Mouse (Mus musculus): Measurements from ENCODE around the gene Tmem126b. TPM values are rescaled to one million over a fixed set of nuclear protein-coding genes. Genes with fewer than 3 reads are reported as not detected.

The Tmem126b gene
- 41.8 and 43.3 TPM in 2 replicates for polyA plus RNA-seq (2014; fragmentation: Nextera tagmentation; extraction: Ambion mirVana)

- WGBS = 0% methylated on average over 36 of the region's 36 CpGs
- H3K9me3 ChIP-seq (ENCODE audit: control insufficient read depth, low read length) = no peaks in the 10 kb centered on the region
- H3K9ac ChIP-seq (ENCODE audit: low read length) = peak within 1 kb of the TSS; percentile 59
- no peaks in the 10 kb centered on the region for H3K36me3 ChIP-seq (ENCODE audit: control insufficient read depth, insufficient read depth, low read length)
- no peaks in the 10 kb centered on the region for H3K4me1 ChIP-seq (ENCODE audit: control insufficient read depth, insufficient read depth, low read length)
- peak; percentile 99 for DNase-seq (ENCODE audit: low spot score)
- peak; percentile 100 for ATAC-seq (ENCODE audit: insufficient read depth, low FRiP score, low TSS enrichment)
- no peak within 1 kb of the TSS for H3K27ac ChIP-seq (ENCODE audit: low read depth, low read length)
- no peaks in the 10 kb centered on the region for H3K27me3 ChIP-seq (ENCODE audit: control insufficient read depth, insufficient read depth, low read length)
- H3K4me3 ChIP-seq (ENCODE audit: low read depth, low read length) = peak within 1 kb of the TSS; percentile 60
- H3K4me2 ChIP-seq (ENCODE audit: low read depth) = peak within 1 kb of the TSS; percentile 71
Measured at GRCm38 (mm10) chr7:90475793-90476312, at the start of gene Tmem126b. Gene Tmem126b (minus strand): TSS chr7:90476001.

- ATAC-seq (ENCODE audit: insufficient read depth, low FRiP score, low TSS enrichment) (no peak), DNase-seq (ENCODE audit: low spot score) (no peak)
Measured at GRCm38 (mm10) chr7:90512293-90512692, 36.5 kb upstream of the Tmem126b start.

GRCm38 (mm10) chr7:90508124-90508523, 32.3 kb upstream of the Tmem126b start:
- Histone ChIP-seq H3K27me3 (ENCODE audit: control insufficient read depth, insufficient read depth, low read length) (no peaks in the 10 kb centered on the region), H3K36me3 (ENCODE audit: control insufficient read depth, insufficient read depth, low read length) (no peaks in the 10 kb centered on the region), H3K27ac (ENCODE audit: low read depth, low read length) (no peak overlapping the region), H3K9ac (ENCODE audit: low read length) (no peak overlapping the region), H3K9me3 (ENCODE audit: control insufficient read depth, low read length) (no peaks in the 10 kb centered on the region), H3K4me3 (ENCODE audit: low read depth, low read length) (no peak overlapping the region), H3K4me2 (ENCODE audit: low read depth) (no peak overlapping the region), H3K4me1 (ENCODE audit: control insufficient read depth, insufficient read depth, low read length) (no peaks in the 10 kb centered on the region)
- DNase-seq (ENCODE audit: low spot score) (no peak), ATAC-seq (ENCODE audit: insufficient read depth, low FRiP score, low TSS enrichment) (no peak)
- 90% methylated on average over 3 of the region's 3 CpGs for WGBS

More at GRCm38 (mm10) chr7:90512293-90512692, 36.5 kb upstream of the Tmem126b start:
- no peaks in the 10 kb centered on the region for H3K36me3 ChIP-seq (ENCODE audit: control insufficient read depth, insufficient read depth, low read length)
- H3K4me1 ChIP-seq (ENCODE audit: control insufficient read depth, insufficient read depth, low read length) = no peaks in the 10 kb centered on the region
- no peak overlapping the region for H3K4me2 ChIP-seq (ENCODE audit: low read depth)
- H3K27ac ChIP-seq (ENCODE audit: low read depth, low read length) = no peak overlapping the region
- no peak overlapping the region for H3K4me3 ChIP-seq (ENCODE audit: low read depth, low read length)
- no peak overlapping the region for H3K9ac ChIP-seq (ENCODE audit: low read length)
- H3K27me3 ChIP-seq (ENCODE audit: control insufficient read depth, insufficient read depth, low read length) = no peaks in the 10 kb centered on the region
- H3K9me3 ChIP-seq (ENCODE audit: control insufficient read depth, low read length) = no peaks in the 10 kb centered on the region

- Histone ChIP-seq H3K4me2 (ENCODE audit: low read depth) (no peak overlapping the region), H3K27me3 (ENCODE audit: control insufficient read depth, insufficient read depth, low read length) (no peaks in the 10 kb centered on the region), H3K9me3 (ENCODE audit: control insufficient read depth, low read length) (no peaks in the 10 kb centered on the region), H3K4me3 (ENCODE audit: low read depth, low read length) (no peak overlapping the region), H3K27ac (ENCODE audit: low read depth, low read length) (no peak overlapping the region), H3K4me1 (ENCODE audit: control insufficient read depth, insufficient read depth, low read length) (no peaks in the 10 kb centered on the region), H3K9ac (ENCODE audit: low read length) (no peak overlapping the region), H3K36me3 (ENCODE audit: control insufficient read depth, insufficient read depth, low read length) (no peaks in the 10 kb centered on the region)
- 90% methylated on average over 2 of the region's 2 CpGs for WGBS
- DNase-seq (ENCODE audit: low spot score) = no peak
- ATAC-seq (ENCODE audit: insufficient read depth, low FRiP score, low TSS enrichment) = no peak
Measured at GRCm38 (mm10) chr7:90482607-90483006, 6.8 kb upstream of the Tmem126b start.

- H3K36me3 ChIP-seq (ENCODE audit: control insufficient read depth, insufficient read depth, low read length) = no peaks in the 10 kb centered on the region
- H3K4me3 ChIP-seq (ENCODE audit: low read depth, low read length) = peak within 1 kb of the TSS; percentile 60
- H3K9ac ChIP-seq (ENCODE audit: low read length) = peak within 1 kb of the TSS; percentile 59
- DNase-seq (ENCODE audit: low spot score) (peak; percentile 31), ATAC-seq (ENCODE audit: insufficient read depth, low FRiP score, low TSS enrichment) (peak; percentile 1)
- under 1% methylated on average over 32 of the region's 32 CpGs for WGBS
- H3K27me3 ChIP-seq (ENCODE audit: control insufficient read depth, insufficient read depth, low read length) = no peaks in the 10 kb centered on the region
- no peak within 1 kb of the TSS for H3K27ac ChIP-seq (ENCODE audit: low read depth, low read length)
- H3K4me2 ChIP-seq (ENCODE audit: low read depth) = peak within 1 kb of the TSS; percentile 71
- no peaks in the 10 kb centered on the region for H3K9me3 ChIP-seq (ENCODE audit: control insufficient read depth, low read length)
- no peaks in the 10 kb centered on the region for H3K4me1 ChIP-seq (ENCODE audit: control insufficient read depth, insufficient read depth, low read length)
Measured at GRCm38 (mm10) chr7:90476313-90477245, 778 bp upstream of the Tmem126b start, which contains the start of gene Dlg2. Gene Dlg2 (plus strand): TSS chr7:90476672.

GRCm38 (mm10) chr7:90473511-90473910, 2.3 kb downstream of the Tmem126b start:
- H3K4me2 ChIP-seq (ENCODE audit: low read depth) = no peak overlapping the region
- no peak overlapping the region for H3K4me3 ChIP-seq (ENCODE audit: low read depth, low read length)
- no peaks in the 10 kb centered on the region for H3K9me3 ChIP-seq (ENCODE audit: control insufficient read depth, low read length)
- no peaks in the 10 kb centered on the region for H3K4me1 ChIP-seq (ENCODE audit: control insufficient read depth, insufficient read depth, low read length)
- no peak for ATAC-seq (ENCODE audit: insufficient read depth, low FRiP score, low TSS enrichment)
- 0 out of 2 replicates have a peak, but pooled peaks cover 2% of the 10 kb centered on the region for H3K36me3 ChIP-seq (ENCODE audit: control insufficient read depth, insufficient read depth, low read length)
- no peaks in the 10 kb centered on the region for H3K27me3 ChIP-seq (ENCODE audit: control insufficient read depth, insufficient read depth, low read length)
- H3K9ac ChIP-seq (ENCODE audit: low read length) = no peak overlapping the region
- DNase-seq (ENCODE audit: low spot score) = no peak
- 79% methylated on average over 2 of the region's 2 CpGs for WGBS
- no peak overlapping the region for H3K27ac ChIP-seq (ENCODE audit: low read depth, low read length)

- H3K9ac ChIP-seq (ENCODE audit: low read length) = no peak overlapping the region
- no peaks in the 10 kb centered on the region for H3K36me3 ChIP-seq (ENCODE audit: control insufficient read depth, insufficient read depth, low read length)
- H3K4me2 ChIP-seq (ENCODE audit: low read depth) = no peak overlapping the region
- no peaks in the 10 kb centered on the region for H3K27me3 ChIP-seq (ENCODE audit: control insufficient read depth, insufficient read depth, low read length)
- peaks cover 2% of the 10 kb centered on the region; the same call in 1 of the 2 replicates for H3K4me1 ChIP-seq (ENCODE audit: control insufficient read depth, insufficient read depth, low read length)
- DNase-seq (ENCODE audit: low spot score) (no peak), ATAC-seq (ENCODE audit: insufficient read depth, low FRiP score, low TSS enrichment) (no peak)
- WGBS = 93% methylated on average over 5 of the region's 5 CpGs
- H3K4me3 ChIP-seq (ENCODE audit: low read depth, low read length) = no peak overlapping the region
- no peaks in the 10 kb centered on the region for H3K9me3 ChIP-seq (ENCODE audit: control insufficient read depth, low read length)
- no peak overlapping the region for H3K27ac ChIP-seq (ENCODE audit: low read depth, low read length)
Measured at GRCm38 (mm10) chr7:90461441-90461840, 14.4 kb downstream of the Tmem126b start.

GRCm38 (mm10) chr7:90460930-90461329, 14.9 kb downstream of the Tmem126b start:
- DNase-seq (ENCODE audit: low spot score) = peak; percentile 19
- no peak overlapping the region for H3K27ac ChIP-seq (ENCODE audit: low read depth, low read length)
- 19% methylated on average over 14 of the region's 14 CpGs for WGBS

More at GRCm38 (mm10) chr7:90460930-90461329, 14.9 kb downstream of the Tmem126b start:
- ATAC-seq (ENCODE audit: insufficient read depth, low FRiP score, low TSS enrichment) = no peak
- H3K9ac ChIP-seq (ENCODE audit: low read length) = no peak overlapping the region
- no peaks in the 10 kb centered on the region for H3K27me3 ChIP-seq (ENCODE audit: control insufficient read depth, insufficient read depth, low read length)
- peaks cover 7% of the 10 kb centered on the region for H3K4me1 ChIP-seq (ENCODE audit: control insufficient read depth, insufficient read depth, low read length)
- no peaks in the 10 kb centered on the region for H3K36me3 ChIP-seq (ENCODE audit: control insufficient read depth, insufficient read depth, low read length)
- no peaks in the 10 kb centered on the region for H3K9me3 ChIP-seq (ENCODE audit: control insufficient read depth, low read length)
- no peak overlapping the region for H3K4me2 ChIP-seq (ENCODE audit: low read depth)
- H3K4me3 ChIP-seq (ENCODE audit: low read depth, low read length) = no peak overlapping the region
